Mouse (Mus musculus) WW6 (cell line): ENCODE measurements at regions not wholly inside any gene's neighbourhood (a gene's known extent, or its start where the extent isn't known, plus 50 kb on each side); places are given as distances from the start of the nearest gene placed in this dataset.

Experiments used
- DNase-seq: peaks from one replicate; pipeline ENCODE4 v3.0.0-alpha.2; 2013; ENCODE audit warnings: low read depth, low spot score

GRCm38 (mm10) chr6:93031812-93032330, 88.6 kb upstream of the Adamts9 start:
- DNase-seq, result no peak

- DNase-seq, result no peak
These were observed 83.1 kb upstream of the Adamts9 start for GRCm38 (mm10) chr6:93026068-93027022.

GRCm38 (mm10) chr6:93014534-93014933, 71.2 kb upstream of the Adamts9 start:
- no peak for DNase-seq

- DNase-seq, result no peak
These were observed 68.6 kb upstream of the Adamts9 start for GRCm38 (mm10) chr6:93011906-93012305.

- no peak for DNase-seq
These were observed 61.4 kb upstream of the Adamts9 start for GRCm38 (mm10) chr6:93004587-93005240.

- no peak for DNase-seq
These were observed 60.5 kb upstream of the Adamts9 start for GRCm38 (mm10) chr6:93003812-93004211.

- DNase-seq, result no peak
These were observed 50.4 kb upstream of the Adamts9 start for GRCm38 (mm10) chr6:92993647-92994046.
